Comparison of ENCODE assay signal across 8 mouse cellular contexts in the genomic region with DNA sequence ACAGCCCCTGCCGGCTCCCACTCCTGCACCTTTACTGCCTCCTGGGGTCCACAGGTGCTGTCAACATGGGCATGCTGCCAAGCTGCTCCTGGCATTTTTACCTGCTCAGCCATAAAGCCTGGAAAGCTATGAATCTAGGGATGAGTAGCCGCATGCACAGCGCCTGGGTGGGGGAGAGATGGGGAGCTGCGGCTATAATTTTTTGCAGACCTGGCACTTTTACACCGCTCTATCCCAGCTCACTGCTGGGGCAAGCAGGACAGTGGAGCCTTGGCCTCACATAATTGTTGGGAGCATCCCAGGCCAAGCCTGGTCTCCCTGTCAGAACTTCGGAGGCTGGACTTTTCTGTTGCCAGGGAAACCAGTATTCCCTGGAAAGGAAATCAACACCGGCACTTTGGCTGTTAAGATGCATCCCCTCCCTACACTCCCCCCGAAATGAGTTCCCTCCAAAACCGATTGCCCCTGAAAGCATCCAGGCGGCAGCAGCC.
DNase-seq lines count a peak whose midpoint lies in the region; ATAC-seq lines count a peak whose summit lies in the region.

No protein-coding gene starts in this region.

- no peak for ATAC-seq in forebrain, embryonic 15.5 days (replicated peaks)
- no peak for ATAC-seq in limb, embryonic 15.5 days (ENCODE audit: insufficient number of reproducible peaks, low FRiP score, low TSS enrichment, low read depth)

- no peak overlapping the region for H3K9ac ChIP-seq in forebrain, embryonic 15.5 days (replicated peaks)
- H3K9ac ChIP-seq in limb, embryonic 15.5 days: no peak overlapping the region

- no peaks in the 10 kb centered on the region for H3K9me3 ChIP-seq in forebrain, embryonic 15.5 days
- no peaks in the 10 kb centered on the region for H3K9me3 ChIP-seq in limb, embryonic 15.5 days

- H3K4me2 ChIP-seq in forebrain, embryonic 15.5 days (replicated peaks): 0 out of 2 replicates have a peak overlapping the region, but pooled peaks have one; percentile 1
- no peak overlapping the region; the same call in 1 of the 2 replicates for H3K4me2 ChIP-seq in limb, embryonic 15.5 days

- no peaks in the 10 kb centered on the region for H3K36me3 ChIP-seq in forebrain, embryonic 15.5 days
- H3K36me3 ChIP-seq in limb, embryonic 15.5 days: peaks cover 13% of the 10 kb centered on the region; the same call in 1 of the 2 replicates

- H3K4me1 ChIP-seq in forebrain, embryonic 15.5 days: peaks cover 62% of the 10 kb centered on the region
- H3K4me1 ChIP-seq in limb, embryonic 15.5 days: peaks cover 68% of the 10 kb centered on the region

- peak; percentile 95 for DNase-seq in heart, adult 11 months
- DNase-seq in heart, postnatal 25 days (ENCODE audit: low spot score): no peak
- peak; percentile 81 for DNase-seq in cerebellum, adult 11-12 months
- DNase-seq in MN1 (ENCODE audit: low spot score): no peak
- DNase-seq in left cerebral cortex, adult 18-20 months (ENCODE audit: low spot score in 2 of 2): no peak
- DNase-seq in urinary bladder, postnatal 14 days (ENCODE audit: low spot score): no peak

- H3K27ac ChIP-seq in forebrain, embryonic 15.5 days (replicated peaks): peak overlapping the region; percentile 78
- H3K27ac ChIP-seq in limb, embryonic 15.5 days: peak overlapping the region; percentile 54

- WGBS in forebrain, embryonic 15.5 days: 12% methylated on average over 10 of the region's 10 CpGs
- WGBS in limb, embryonic 15.5 days: 13% methylated on average over 10 of the region's 10 CpGs

- no peaks in the 10 kb centered on the region for H3K27me3 ChIP-seq in forebrain, embryonic 15.5 days
- no peaks in the 10 kb centered on the region for H3K27me3 ChIP-seq in limb, embryonic 15.5 days

- intact Hi-C loops in heart, postnatal 25 days (cut with DNase I): no loop called here

- no peak overlapping the region for H3K4me3 ChIP-seq in forebrain, embryonic 15.5 days
- no peak overlapping the region for H3K4me3 ChIP-seq in limb, embryonic 15.5 days

Comparison
In these comparisons a context has a peak if more than half of its experiments do, and no peak if none do; other contexts are left out.
1. DNase-seq: peak in heart, adult 11 months (single experiment) and cerebellum, adult 11-12 months (single experiment); none in heart, postnatal 25 days (single experiment), MN1 (single experiment), left cerebral cortex, adult 18-20 months (0 of 2) and urinary bladder, postnatal 14 days (single experiment).